Mouse (Mus musculus): ENCODE data around the gene Olfr1222. TPM values are rescaled to one million over a fixed set of nuclear protein-coding genes. Genes with fewer than 3 reads are reported as not detected.

The Olfr1222 gene
- polyA plus RNA-seq, 1 experiment from 2014 or later: not detected

Other genes with a start within 250 kb of the Olfr1222 start
- gene Olfr1208, start 230.7 kb downstream of the Olfr1222 start, polyA plus RNA-seq (2016; fragmentation: Nextera tagmentation; extraction: Ambion mirVana): not detected in 2 replicates
- not detected in 2 replicates for gene Olfr1209, start 217.9 kb downstream of the Olfr1222 start, polyA plus RNA-seq (2016; fragmentation: Nextera tagmentation; extraction: Ambion mirVana)
- not detected in 2 replicates for gene Olfr1211, start 194.9 kb downstream of the Olfr1222 start, polyA plus RNA-seq (2016; fragmentation: Nextera tagmentation; extraction: Ambion mirVana)
- gene Olfr1212, start 179.1 kb downstream of the Olfr1222 start, polyA plus RNA-seq (2016; fragmentation: Nextera tagmentation; extraction: Ambion mirVana): not detected in 2 replicates
- gene Gm13762, start 152.8 kb downstream of the Olfr1222 start, polyA plus RNA-seq (2016; fragmentation: Nextera tagmentation; extraction: Ambion mirVana): not detected in 2 replicates
- gene Olfr1214, start 140.4 kb downstream of the Olfr1222 start, polyA plus RNA-seq (2016; fragmentation: Nextera tagmentation; extraction: Ambion mirVana): not detected in 2 replicates
- not detected in 2 replicates for gene Olfr1215, start 126.1 kb downstream of the Olfr1222 start, polyA plus RNA-seq (2016; fragmentation: Nextera tagmentation; extraction: Ambion mirVana)
- gene Olfr1216, start 114.7 kb downstream of the Olfr1222 start, polyA plus RNA-seq (2016; fragmentation: Nextera tagmentation; extraction: Ambion mirVana): not detected in 2 replicates
- not detected in 2 replicates for gene Olfr1217, start 101.0 kb downstream of the Olfr1222 start, polyA plus RNA-seq (2016; fragmentation: Nextera tagmentation; extraction: Ambion mirVana)
- gene Olfr1218, start 71.9 kb downstream of the Olfr1222 start, polyA plus RNA-seq (2016; fragmentation: Nextera tagmentation; extraction: Ambion mirVana): not detected in 2 replicates
- not detected in 2 replicates for gene Olfr1219, start 49.5 kb downstream of the Olfr1222 start, polyA plus RNA-seq (2016; fragmentation: Nextera tagmentation; extraction: Ambion mirVana)
- gene Olfr1220, start 26.2 kb downstream of the Olfr1222 start, polyA plus RNA-seq (2016; fragmentation: Nextera tagmentation; extraction: Ambion mirVana): not detected in 2 replicates
- not detected in 2 replicates for gene Olfr1221, start 15.8 kb downstream of the Olfr1222 start, polyA plus RNA-seq (2016; fragmentation: Nextera tagmentation; extraction: Ambion mirVana)
- gene Olfr1223, start 18.5 kb upstream of the Olfr1222 start, polyA plus RNA-seq (2016; fragmentation: Nextera tagmentation; extraction: Ambion mirVana): not detected in 2 replicates
- not detected in 2 replicates for gene Olfr1224-ps1, start 31.0 kb upstream of the Olfr1222 start, polyA plus RNA-seq (2016; fragmentation: Nextera tagmentation; extraction: Ambion mirVana)
- gene Olfr1225, start 41.6 kb upstream of the Olfr1222 start, polyA plus RNA-seq (2016; fragmentation: Nextera tagmentation; extraction: Ambion mirVana): not detected in 2 replicates
- gene Olfr1226, start 67.0 kb upstream of the Olfr1222 start, polyA plus RNA-seq (2016; fragmentation: Nextera tagmentation; extraction: Ambion mirVana): not detected in 2 replicates
- gene Olfr1228, start 121.0 kb upstream of the Olfr1222 start, polyA plus RNA-seq (2016; fragmentation: Nextera tagmentation; extraction: Ambion mirVana): not detected in 2 replicates
- not detected in 2 replicates for gene Olfr1229, start 155.0 kb upstream of the Olfr1222 start, polyA plus RNA-seq (2016; fragmentation: Nextera tagmentation; extraction: Ambion mirVana)
- not detected in 2 replicates for gene Olfr1230, start 164.2 kb upstream of the Olfr1222 start, polyA plus RNA-seq (2016; fragmentation: Nextera tagmentation; extraction: Ambion mirVana)
- gene Olfr1231, start 174.0 kb upstream of the Olfr1222 start, polyA plus RNA-seq (2016; fragmentation: Nextera tagmentation; extraction: Ambion mirVana): not detected in 2 replicates
- not detected in 2 replicates for gene Olfr1232, start 196.6 kb upstream of the Olfr1222 start, polyA plus RNA-seq (2016; fragmentation: Nextera tagmentation; extraction: Ambion mirVana)
- gene Olfr1233, start 209.3 kb upstream of the Olfr1222 start, polyA plus RNA-seq (2016; fragmentation: Nextera tagmentation; extraction: Ambion mirVana): not detected in 2 replicates
- not detected in 2 replicates for gene Olfr1234, start 231.8 kb upstream of the Olfr1222 start, polyA plus RNA-seq (2016; fragmentation: Nextera tagmentation; extraction: Ambion mirVana)

Data from forebrain, embryonic 12.5 days (tissue).